Mouse (Mus musculus) adrenal gland, postnatal 10 days (tissue): ENCODE measurements at regions not wholly inside any gene's neighbourhood (a gene's known extent, or its start where the extent isn't known, plus 50 kb on each side); places are given as distances from the start of the nearest gene placed in this dataset.
"Not testable (repeated sequence)": the region's sequence is repeated elsewhere in the genome, so short reads cannot be mapped to it uniquely, and the experiment has no call there.

Experiments used
- DNase-seq: peaks from one replicate; pipeline ENCODE4 v3.0.0; 2021; ENCODE audit warnings: mixed read lengths

DNA sequence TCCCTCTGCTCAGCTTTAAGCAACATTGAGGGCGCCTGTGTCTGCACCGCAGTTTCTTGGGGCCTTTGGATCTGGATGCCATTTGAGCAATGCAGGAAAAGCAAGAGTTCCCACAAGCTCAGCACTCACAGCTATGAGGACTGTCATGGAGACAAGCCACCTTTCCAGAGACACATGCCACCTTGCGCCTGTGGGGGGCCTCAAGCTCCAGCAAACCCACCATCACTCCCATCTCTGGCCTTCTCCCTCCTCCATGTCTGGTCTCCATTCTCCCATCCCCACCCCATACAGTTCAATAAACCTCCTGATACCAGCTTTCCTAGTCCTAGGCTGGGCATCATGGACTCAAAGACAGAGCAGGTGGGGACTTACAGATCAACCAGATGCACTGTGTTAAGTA, 97.8 kb downstream of the Wdr11 start:
- no peak for DNase-seq

DNA sequence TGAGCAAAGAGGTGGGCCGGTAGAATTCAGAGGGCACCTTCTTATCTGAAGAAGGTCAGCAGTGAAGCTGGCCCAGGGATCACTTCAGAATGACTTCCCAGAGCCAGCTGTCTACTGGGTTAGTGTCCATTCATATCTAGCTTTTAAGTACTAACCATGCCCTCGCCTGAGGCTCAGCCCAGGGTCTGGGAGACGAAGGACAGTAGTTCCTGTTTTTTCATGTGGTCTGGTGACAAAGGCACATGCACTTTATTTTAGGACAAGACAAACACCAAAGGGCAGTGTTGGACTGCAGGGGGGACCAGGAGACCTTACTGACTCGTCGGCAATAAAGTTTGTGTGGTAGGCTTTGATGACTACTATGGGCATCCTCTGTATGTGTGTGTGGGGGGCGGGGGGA, 99.2 kb downstream of the Wdr11 start:
- DNase-seq: no peak

DNA sequence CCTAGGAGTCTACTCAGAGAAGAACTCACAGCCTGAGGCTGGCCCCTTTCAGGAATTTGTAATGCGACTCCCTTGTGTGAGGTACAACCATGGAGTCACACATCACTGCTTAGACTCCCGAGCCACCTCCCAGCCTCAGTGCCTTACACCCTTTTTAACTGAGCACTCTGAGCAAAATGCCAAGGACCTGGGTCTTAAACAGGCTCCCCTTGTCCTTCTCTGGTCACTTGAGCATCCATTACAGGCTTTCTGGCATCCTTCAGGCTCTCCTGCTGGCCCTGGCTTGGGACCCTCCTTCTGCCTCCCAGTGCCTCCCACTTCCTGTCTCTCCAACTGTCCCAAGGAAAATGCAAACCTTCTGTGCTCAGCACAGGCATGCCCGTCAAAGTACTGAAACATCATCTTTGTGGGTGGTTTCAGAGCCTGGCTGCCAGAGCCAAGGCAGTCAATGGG, 100.0 kb downstream of the Wdr11 start:
- DNase-seq: no peak

DNA sequence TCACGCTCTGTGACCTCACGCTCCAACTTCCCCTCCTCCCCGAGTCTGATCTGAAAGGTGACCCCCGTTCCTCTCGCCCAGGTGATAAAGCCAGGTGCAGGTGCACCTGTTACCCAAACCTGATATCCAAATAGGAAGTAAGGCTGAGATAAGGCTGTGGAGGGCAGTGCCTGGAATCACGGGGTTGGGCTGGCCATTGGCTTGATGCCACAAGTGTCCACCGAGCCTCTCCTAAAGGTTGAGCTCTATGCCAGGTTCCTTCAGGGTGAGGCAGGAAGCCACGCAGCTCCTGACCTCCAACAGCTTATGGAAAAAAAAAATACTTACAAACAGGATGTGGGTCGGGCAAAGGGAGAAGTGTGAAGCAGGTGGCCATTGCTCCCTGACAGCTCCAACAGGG, 102.0 kb downstream of the Wdr11 start:
- no peak for DNase-seq

DNA sequence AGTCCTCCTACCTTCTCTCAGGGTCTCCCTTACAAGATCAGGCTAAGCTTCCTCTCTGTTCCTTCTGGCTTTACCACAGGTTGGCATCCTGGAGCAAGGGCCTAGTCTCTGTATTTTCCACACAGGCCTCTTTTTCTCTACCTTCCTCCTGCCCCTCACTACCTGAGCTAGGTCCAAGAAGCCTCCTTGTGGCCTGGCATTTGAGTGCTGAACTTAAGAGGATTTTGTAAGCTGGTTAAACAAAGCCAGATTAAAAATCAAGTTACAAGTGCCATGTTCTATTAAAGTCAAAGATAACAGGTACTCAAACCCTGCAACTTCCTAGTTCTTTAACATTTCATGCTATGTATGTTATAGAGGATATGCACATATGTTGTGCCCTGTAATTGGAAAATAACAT, 102.5 kb downstream of the Wdr11 start:
- no peak for DNase-seq

DNA sequence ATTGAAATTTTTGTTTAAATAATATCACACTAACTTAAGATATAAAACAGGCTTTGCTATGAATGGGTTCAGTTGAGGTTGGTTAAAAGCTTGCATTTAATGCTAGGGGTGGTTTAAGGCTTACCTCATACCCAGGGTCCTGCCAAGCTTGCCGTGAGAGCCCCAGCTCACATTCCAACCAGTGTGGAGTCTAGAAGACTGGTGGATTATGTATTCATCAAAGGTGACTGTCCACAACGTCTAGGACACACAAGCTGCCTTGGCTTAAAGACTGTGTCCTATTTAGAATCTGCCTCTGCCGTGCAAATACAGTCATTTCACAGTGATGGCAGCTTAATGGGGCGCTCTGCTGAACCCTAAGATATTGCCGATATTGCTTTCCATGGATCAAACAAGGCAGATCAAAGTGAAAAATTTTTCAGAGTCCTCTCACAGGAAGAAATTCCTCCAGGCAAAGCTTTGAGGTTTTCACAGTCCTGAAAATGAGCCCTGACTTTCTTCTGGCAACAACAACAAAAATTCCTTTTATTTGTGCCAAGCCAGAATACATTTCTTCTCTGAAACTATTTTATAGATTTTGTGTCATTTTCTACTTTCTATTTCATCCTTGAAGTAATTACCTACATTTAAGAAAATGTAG, 108.4 kb downstream of the Wdr11 start:
- DNase-seq: no peak

DNA sequence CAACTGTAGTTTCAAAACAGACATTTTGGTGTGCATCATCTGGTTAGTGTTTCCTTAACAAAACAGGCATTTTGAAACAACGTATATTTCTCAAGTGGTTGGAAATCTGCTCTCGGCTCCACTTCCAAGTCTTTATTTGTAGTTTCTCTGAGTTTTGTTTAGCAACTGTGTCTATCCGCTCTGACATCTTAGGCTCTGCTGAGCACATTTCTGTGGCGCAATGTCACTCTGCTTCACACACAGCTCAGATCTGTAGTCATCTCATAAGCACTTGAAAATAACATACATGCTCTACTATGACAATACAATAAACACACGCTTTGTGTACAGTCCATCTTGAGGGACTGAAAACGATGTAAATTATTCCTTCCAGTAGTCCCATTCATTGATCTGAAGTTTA, 135.9 kb downstream of the Wdr11 start:
- DNase-seq: no peak

DNA sequence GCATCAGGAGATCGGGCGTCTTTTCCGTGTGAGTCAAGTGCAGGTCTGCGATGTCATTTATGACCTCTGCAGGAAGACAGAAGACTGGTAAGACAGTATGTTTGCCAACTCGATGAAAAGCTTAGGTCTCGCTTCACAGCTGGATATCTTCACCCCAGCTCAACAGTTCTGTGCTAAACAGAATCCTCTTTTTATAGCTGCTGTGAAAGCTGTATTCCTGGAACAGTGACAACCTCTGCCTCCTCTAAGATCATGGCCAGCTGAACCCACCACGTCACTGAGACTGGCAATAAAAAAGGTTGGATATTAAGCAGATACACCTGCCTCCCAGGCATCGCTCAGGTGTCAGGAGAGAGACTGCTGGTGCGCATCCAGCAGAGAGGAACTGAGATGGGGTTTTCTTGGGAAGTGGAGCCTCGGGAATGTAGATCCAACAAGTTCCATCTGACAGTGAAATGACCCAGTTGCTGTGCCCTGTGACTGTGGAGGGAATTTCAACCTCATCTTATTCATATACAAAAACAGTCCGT, 138.1 kb downstream of the Wdr11 start:
- no peak for DNase-seq

DNA sequence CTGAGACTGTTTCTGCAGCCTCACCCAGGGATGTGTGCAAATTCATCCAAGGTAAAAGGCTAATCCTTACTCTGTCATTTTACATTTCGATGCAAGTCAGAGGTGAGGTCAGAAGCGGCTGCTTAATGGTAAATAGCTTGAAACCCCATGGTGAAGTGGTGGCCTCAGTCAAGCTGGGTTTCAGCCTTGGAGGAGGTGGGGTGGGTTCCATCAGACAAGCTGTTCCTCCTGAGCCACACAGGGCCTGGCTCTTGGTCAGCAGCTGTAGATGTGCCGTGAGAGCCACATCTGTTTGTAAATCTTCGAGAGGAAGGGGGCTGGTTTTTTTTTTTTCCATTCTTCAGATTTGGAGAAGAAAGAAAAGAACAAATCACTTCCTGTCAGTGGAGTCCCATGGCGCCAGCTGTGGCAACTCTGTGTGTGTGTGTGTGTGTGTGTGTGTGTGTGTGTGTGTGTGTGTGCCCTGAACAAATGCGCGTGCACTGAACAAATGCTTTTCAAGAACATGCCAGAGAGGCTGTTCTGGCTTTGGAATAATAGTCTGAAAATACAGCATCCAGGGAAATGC, 139.2 kb downstream of the Wdr11 start:
- DNase-seq: no peak

DNA sequence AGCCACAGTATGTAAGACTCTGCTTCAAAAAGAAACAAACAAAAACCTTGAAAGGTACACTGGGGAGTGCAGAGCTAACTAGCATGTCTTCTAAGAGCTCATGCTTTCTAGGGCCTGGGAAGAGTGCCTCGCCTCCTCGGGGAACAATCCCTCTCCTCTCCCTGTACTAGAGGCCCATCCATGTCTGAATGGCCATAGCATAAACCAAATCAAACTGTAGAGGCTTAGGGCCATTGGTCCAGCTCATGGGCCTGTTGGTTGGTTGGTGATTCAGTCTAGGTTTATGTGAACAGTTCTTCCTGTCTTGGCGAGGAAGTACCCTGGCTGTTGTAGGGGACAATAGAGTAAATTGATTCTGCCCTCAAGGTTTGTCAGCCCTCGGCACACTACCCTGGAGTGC, 151.0 kb downstream of the Wdr11 start:
- DNase-seq: no peak

DNA sequence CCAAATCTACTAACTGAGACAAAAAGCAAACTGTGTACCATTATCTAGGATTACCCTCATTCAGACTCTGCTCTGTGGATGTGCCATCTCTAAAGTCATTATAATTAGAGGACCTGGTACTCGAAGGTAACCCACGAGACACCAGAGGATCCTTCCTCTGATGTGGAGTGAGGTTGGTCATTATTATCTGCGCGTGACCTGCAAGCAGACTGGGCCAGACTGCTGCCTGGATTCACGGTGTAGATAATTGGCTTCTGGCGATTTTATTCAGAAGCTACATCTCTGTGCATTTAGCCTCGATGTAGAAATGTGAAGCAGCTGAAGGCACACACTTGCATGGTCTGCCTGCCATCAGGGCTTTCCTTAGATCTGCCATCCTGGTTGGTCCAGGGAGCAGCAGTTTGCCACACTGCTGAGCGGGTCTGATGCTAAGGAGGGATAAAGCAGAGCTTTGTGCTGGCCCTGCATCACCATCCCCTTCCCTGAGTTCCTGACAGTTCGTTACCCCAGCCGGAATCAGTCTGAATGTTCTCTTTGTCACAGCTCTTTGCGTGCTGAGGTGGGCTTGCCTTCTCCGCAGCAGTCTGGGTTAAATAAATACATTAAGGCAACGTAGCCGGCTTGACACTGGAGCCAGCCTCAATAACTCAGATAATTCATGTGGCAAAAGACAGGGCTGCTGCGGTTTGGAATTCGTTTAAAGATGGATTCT, 152.4 kb downstream of the Wdr11 start:
- DNase-seq: no peak

DNA sequence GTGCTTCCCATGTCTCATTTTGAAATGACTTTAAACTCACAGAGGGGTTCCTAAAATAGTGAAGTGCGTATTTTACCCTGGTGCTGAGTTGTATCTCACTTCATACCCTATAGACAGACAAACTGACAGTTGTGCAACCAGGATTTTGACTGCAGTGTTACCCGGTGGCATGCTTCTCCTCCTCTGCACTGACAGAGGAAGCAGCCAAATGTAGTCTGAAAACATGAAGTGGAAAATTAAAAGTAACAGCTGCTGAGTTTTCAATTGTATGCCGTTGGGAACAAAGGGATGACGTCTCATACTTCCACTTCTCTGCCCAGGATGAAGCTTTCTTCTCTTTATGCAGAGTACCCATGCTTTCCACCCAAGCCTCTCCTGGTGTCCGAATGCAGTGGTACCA, 155.0 kb downstream of the Wdr11 start:
- no peak for DNase-seq

DNA sequence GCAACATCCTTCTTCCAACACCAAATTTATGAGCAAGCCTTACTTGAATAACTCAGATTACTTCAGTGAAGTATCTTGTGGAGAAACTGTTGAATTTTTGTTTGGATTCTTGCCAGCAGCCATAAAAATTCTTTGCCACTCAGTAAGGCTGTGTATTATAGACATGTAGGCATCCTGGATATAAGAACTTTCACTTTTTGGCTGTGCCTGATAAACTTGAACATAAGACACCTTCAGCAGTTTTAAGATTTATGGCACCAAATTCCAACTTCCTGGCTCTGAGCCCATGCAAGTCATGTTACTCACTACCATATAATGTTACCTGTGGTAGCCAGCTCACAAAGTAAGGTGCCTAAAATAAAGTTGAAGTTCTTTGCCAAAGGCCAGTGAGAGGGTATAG, 159.3 kb downstream of the Wdr11 start:
- DNase-seq: no peak

DNA sequence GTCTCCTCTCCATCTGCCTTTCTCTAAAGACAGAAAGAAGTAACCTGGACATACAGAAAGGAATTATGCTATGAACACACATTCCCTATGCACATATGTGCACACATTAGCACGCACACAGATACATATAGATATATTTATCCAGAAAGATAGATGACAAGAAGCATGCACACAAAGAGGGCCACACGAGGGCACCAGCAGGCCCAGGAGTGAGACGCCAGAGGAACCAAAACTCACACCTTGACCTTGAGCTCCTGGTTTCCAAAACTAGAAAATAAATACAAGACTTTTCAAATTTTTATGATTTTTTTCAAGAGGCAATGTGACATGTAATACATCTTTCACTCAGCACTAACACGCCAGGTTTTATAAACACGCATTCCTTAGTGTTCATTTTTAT, 163.1 kb downstream of the Wdr11 start:
- DNase-seq: peak; percentile 27

DNA sequence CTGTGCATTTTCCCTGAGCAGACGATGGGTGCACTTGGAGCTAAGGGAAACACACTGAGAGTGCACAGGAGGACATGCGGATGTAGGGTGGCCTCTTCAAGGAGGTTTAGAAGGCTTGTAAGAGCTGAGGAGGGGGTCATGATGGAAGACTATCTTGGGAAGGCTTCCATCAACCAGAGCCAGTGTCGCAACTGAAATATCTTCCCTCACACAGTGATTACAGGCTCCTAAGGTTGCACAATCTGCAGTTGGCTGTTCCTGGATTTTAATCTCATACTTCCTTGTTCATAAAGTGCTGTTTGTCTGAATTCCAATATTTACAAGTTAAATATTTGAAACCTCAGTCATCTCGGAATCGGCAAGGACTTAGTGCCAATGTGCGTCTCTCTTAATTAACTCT, 164.5 kb downstream of the Wdr11 start:
- DNase-seq: no peak

DNA sequence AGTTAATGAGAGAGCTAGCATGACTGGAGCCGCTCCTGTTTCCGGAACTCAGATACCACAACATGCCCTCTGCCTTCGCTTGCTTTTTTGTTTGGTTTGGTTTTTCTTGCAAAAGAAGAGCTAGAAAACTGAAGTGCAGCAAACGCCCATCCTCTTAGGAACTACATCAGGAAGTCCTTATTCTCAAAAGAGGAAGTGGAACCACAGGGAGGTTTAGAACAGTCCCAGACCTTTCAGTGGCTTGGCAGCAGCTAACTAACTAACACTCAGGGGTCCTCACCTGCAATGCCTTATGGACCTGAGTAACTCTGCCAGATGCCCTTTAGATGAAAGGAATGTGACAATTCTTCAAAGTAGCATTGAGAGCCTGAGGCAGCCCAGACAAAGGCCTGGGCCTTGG, 168.2 kb downstream of the Wdr11 start:
- no peak for DNase-seq

DNA sequence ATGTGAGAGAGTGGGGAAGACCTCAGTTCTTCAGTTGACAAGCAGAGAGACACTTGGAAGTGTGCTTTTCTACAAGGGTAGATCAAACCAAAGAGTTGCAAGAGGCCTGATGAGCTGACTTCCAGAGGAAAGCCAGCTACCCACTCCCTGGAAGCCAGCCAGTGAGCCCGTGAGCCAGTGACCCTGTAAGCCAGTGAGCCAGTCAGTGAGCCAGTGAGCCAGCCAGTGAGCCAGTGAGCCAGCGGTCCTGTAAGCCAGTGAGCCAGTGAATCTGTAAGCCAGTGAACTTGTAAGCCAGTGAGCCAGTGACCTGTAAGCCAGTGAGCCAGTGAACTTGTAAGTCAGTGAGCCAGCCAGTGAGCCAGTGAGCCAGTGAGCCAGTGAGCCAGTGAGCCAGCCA, 168.7 kb downstream of the Wdr11 start:
- DNase-seq: no peak

DNA sequence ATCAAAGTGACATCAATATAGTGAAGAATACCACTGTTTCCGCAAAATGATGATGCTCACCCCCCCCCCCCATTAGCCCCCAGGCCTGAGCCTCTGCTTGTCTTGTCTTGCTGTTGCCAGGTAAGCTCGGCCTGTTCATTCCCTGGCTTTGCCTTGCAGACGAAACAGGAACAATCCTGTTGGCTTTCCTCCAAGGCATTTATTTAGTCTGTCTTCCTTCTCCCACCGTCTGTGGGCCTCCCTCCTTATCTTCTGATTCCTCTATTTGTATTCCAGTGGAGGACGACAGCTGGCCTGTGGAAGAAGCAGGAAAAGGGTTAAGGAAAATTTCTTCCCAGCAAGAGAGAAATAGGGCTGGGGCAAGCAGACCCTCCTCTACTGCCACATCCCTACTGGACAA, 172.1 kb downstream of the Wdr11 start:
- DNase-seq: no peak

DNA sequence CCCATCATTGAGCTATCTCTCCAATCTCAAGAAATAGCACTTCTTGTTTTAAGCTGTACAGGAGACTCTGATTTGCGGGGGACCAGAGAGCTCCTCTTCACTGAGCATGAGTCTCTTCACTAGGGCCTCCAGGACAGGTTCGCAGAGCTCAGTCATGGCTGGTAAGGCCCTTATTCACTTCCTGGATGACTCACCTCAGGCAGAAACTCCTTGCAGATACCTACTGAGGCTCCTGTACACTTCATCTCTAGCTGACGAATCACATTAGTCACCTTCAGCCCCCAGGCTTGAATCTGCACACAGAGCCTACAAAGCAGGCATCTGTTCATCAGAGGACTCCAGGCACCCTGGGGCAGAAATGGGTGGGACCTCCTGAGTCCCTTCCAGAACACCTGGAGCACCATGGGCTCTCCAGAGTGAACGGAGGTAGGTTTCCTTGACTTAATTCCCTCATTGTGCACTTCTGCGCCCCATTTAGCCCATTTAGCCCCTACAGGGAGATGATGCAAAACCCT, 172.8 kb downstream of the Wdr11 start:
- DNase-seq: no peak

DNA sequence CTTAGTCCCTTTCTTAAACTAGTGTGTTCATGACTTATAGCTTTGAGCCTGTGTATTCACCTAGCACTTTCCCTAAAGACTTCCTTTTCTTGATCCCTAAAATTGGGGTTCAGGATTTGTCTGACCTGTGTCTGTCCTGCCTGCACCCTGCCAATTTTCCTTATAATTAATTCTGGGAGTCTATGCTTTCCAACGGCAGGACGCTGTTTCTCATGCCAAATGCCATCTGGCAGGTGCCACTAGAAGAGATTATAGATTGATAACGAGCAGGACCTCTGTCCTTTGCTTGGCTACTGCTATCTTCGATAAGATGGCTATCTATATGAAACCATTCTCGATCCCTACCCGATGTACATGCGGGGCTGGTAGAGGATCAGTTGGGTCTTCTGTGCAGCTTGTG, 174.0 kb downstream of the Wdr11 start:
- DNase-seq: no peak

DNA sequence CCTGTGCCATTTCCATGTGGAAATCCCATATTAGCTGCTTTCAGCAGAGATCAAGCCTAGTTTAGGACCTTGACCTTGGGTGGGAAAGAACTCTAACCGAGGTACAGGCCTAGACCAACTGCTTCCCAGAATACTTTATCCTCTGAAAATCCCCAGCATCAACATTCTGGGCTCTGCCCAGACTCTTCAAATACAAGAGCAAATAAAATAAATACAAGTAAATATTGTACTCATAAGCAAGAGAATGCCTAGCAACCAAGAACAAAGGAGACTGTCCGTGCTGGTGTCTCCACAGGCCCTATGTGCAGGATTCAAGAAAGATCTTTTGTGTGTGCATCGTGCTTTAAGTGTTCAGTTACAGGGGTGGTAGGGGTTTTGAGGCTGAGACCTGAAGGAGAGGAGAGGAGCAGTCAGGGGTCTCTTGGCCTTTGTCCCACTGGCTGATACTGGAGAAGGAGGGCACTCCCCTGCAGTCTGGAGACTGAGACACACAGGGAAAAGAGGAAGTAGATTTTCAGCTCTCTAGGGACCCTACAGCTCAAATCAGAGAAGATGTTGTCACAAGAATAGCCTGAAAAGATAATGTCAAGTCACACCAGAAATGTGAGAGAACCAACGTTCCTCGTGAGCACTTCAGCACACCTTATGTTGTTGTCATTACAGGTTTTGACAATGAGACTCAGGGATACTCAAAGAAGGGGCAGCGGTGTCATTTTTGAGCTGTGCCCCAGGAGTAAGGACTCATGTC, 174.6 kb downstream of the Wdr11 start:
- DNase-seq: no peak

DNA sequence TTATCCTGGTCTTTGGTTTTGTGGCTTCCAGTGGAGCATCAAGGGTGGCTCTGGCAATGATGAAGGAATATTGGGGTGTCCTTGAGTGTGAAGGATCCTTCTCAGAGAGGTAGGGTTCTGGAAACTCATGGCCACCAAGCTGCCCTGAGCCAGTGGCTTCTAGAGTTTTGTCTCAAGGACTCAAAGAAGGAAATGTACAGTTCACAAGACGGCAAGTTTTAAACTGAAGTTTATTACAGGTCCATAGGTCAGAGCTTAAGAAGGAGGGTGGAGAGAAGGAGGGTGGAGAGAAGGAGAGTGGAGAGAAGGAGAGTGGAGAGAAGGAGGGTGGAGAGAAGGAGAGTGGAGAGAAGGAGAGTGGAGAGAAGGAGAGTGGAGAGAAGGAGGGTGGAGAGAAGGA, 178.0 kb downstream of the Wdr11 start:
- DNase-seq: not testable (repeated sequence)

DNA sequence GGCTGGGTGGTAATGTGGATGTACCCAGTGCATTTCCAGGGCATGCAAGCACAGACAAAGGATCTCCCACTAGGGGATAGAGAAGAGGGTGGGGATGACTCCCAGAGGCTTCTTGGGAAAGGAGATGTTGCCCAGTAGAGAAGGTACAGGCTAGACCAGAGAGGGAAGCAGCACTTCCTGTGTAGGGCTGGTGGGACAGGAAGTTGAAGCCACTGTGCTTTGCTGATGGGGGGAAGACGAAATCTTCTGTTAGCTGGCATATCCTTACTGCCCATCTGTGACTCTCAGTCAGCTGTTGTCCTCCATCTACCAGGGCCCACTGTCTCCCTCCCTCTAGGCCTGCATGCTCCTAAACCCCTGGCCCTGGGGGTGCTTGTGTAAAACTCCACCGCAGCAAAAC, 180.2 kb downstream of the Wdr11 start:
- no peak for DNase-seq
